Mouse (Mus musculus): Measurements from ENCODE around the gene Trabd2b.

Gene Trabd2b

DNA sequence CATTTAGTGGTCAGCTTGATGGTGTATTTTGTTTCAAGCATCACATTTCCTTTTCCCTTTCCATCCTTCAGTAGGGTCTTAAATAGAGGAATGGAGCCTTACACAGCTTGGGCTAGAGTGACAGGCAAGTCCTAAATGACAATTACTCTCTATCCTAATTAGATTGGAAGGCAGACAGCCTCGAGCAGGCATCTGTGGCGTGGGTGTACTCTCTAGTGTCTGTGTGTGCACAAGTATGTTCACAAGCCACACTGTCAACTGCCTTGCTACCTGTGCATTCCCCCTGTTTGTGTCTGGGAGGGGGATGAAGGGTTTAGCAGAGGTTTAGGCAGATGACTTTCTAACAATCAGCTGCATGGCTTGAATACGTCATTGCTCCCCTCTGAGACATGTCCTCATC is 6.7 kb upstream of the Trabd2b start:
- DNase-seq (ENCODE audit: low spot score): no peak

DNA sequence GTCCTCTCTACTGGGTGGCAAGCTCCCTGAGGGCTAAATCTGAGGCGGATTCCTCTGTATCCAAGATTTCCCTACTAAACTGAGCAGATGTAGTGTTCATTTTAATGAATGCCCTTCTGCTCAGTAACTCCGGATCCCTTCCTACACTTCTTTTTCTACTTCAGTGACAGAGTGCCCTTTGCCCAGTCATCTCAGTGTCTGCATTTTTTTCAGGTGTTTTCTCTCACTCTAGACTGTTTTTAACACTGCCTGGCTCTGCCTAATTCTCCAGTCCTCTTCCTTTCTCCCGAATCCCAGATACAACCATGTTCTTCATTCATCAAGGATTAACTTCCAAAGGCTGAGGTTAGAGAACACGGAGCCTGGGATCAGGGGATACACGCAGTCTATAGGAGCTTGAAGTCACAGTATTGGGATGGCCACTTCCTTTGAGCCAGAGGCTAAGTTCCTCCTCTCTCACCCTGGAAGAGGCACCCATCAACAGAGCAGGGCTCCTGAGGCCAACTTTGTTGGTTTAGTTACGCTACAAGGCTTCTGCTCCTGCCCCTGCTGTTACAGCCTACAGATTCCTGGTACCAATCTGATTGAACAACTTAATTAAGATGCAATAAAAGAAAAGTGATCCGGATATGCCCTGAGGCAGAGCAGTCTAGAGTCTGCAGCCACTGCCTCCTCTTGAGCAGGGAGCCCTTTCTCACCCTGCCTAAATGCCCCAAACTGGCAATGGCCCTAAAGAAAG is 4.4 kb upstream of the Trabd2b start:
- DNase-seq (ENCODE audit: low spot score): no peak

DNA sequence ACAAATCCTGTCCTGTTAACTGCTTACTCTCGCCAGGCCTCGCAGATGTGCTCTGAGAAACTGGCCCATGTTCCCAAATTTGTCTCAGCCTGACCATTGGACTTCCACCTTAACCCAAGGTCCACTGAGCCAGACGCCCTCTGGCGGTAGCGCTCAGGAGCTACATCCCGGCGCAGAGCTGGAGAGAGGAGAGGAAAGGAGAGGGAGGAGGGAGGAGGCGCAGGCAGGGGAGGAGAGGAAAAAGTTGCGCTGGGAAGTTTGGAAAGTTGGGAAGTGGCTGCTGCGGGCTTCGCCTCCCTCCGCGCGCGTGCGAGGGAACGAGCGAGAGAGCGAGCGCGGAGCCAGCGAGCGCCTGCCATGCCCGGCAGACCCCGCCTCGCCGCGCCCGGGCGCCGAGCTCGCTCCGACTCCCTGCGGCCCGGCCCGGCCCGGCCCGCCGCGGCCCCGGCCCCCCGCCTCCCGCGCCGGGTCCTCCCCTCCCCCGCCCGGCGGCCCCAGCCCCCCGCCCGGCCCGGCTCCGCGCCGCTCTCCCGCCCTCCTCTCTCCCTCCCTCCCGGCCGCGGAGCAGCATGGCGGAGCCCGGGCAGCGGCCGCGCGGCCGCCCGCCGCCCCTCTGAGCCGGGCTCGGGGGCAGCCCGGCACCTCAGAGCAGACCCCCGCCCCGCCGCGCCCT is 706 bp upstream of the Trabd2b start:
- DNase-seq (ENCODE audit: low spot score): peak; percentile 51

DNA sequence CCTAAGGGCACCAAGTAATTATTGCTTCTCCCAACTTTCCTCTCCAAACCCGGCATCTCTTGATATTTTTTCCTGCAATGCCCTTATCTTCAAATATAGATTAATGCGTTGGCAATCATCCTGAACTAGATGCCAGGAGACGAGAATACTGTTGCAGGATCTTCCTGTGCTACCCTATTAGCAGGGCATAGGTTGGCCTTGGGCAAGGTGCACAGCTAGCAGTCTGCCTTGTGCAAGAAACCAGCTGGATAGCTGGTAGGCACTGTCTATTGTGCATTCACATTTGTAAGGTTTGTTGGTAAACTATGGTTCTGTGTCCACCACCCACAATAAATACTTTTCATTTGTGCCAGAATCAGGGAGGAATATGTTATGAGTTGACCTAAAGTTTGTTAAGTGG is 992 bp downstream of the Trabd2b start:
- DNase-seq (ENCODE audit: low spot score): no peak

DNA sequence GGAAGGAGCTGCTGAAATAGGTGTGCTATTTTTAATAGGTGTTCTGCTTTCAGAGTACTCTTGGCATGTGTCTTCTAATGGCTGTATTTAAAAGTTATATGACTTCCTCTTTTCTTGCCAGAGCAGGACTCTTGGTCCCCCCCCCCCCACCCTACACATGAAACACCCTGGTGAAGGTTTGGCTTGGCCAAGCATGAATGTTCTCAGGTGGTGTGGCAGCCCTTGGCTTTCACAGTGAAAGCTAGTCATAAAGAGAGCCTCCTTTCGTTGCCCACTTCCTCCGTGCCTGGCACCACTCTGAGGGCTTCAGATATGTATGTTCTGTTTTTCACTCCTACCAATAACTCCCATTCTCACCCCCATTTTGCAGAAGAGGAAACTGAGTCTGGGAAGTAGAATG is 1.8 kb downstream of the Trabd2b start:
- no peak for DNase-seq (ENCODE audit: low spot score)

DNA sequence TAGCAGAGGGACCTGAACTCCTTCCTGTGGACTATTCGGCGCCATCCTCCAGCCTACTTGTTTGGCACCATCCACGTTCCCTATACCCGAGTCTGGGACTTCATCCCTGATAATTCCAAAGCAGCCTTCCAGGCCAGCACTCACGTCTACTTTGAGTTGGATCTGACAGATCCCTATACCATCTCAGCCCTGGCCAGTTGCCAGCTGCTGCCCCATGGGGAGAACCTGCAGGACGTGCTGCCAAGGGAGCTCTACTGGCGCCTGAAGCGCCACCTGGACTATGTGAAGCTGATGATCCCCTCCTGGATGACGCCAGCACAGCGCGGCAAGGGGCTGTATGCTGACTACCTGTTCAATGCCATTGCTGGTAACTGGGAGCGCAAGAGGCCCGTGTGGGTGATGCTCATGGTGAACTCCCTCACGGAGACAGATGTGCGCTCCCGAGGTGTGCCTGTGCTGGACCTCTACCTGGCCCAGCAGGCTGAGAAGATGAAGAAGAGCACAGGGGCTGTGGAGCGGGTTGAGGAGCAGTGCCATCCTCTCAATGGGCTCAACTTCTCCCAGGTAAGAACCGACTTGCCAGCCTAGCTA is 2.5 kb downstream of the Trabd2b start:
- no peak for DNase-seq (ENCODE audit: low spot score)

DNA sequence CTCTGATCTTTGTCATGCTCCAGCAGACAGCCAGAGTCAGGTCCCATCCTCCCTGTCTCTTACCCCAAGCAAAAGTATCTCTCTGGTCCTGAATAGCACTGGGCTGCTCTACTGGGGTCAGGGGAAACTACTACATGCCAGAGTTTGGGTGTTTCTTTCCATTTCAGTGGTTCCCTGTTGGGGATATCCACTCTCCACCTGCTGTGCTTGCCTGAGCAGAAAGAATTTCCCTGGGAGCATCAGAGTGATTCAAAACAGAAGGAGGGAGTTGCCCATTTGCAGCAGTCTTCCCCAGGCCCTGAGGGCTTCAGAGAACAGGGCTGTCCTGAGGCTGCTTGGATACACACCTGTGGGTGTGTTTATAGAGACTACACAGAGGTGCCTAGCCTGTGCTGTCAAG is 3.0 kb downstream of the Trabd2b start:
- DNase-seq (ENCODE audit: low spot score): no peak

DNA sequence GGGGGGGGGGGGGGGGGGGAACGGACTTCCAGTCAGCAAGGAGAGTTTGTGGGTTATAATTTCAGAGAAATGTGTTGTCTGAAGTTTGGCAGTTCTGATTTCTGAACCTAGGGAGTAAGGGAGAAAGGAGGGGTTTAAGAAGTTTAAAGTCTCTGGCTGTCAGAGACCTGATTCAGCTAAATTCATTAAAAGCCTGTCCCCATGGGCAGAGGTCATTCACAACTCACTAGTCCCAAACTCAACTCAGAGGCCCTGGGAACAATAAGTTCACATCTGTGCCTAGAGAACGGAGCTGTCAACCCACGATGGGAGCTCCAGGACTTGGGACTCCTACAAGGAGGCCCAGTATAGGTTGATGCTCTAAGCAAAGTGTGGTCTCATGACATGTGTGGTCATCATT is 3.5 kb downstream of the Trabd2b start:
- no peak for DNase-seq (ENCODE audit: low spot score)

DNA sequence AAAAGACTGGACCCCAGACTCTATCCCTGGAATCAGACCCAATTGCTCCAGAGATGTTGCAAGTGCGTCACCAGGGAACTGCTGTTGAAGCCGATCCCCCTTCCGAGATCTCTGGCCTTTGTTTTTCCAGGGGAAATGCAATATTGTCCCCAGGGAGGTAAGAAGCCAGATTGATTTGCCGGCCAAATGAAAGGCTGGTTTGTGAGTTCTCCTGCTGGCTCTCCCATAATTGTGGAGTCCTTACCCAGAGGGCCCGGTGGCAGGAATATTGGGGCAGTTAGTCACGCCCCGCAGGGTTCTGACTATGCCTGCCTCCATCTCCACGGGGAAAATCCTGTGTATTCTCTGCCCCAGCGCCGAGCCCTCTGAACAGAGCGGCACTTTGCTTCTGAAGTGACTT is 3.9 kb downstream of the Trabd2b start:
- no peak for DNase-seq (ENCODE audit: low spot score)

DNA sequence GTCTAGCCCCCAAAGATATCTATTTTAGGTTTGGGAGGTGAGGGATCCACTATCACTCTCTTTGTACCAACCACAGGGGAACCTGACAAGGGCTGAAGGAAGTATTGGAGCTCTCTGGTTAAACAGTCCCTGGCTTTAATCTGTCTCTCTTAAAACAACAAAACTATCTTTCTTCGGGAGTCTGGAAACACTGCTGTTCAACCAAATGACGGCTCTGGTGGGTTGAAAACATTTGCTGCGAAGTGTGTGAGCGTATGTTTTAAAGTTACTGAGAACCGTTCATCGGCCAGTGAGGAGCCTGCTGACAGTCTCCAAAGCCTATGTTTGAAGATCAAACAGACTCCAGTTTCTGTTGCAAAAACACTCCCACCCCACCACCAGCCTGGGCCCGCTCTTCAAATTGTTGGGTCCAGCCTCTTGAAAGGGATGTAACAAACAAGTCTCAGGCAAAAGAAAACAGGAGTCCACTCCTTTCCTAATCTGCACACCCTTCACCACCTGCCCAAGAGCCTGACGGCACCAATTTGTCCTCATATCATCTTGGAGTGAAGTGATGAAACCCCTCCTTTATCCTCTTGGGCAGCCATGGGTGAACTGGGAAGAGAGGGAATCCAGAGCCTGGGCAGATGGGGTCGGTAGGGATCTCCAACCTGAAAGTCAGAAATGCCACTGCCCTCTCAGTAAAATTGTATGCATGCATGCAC is 4.6 kb downstream of the Trabd2b start:
- DNase-seq (ENCODE audit: low spot score): no peak

DNA sequence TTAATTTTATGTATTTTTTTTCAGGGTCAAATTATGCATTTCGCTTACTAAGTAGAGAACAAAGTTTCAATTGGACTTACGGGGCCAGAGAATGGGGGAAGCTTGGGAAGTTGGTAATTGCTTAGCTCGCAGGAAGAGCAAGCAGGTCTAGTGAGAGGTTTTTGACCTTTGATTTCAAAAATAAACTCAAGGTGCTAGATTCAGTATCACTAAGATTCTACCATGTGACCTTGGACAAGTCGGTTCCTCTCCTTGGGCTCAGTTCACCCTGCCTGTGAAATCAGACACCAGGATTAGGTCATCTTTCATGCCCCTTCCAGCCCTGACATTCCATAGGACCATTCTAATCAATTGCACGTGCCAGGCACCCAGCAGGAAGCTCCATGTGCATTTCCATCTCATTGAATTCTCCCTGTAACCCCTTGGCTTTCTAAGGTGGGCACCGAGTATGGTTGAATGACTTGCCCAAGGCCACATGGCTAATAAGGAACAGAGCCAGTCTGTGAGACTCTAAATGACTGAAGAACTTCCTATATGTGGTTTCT is 5.4 kb downstream of the Trabd2b start:
- no peak for DNase-seq (ENCODE audit: low spot score)

DNA sequence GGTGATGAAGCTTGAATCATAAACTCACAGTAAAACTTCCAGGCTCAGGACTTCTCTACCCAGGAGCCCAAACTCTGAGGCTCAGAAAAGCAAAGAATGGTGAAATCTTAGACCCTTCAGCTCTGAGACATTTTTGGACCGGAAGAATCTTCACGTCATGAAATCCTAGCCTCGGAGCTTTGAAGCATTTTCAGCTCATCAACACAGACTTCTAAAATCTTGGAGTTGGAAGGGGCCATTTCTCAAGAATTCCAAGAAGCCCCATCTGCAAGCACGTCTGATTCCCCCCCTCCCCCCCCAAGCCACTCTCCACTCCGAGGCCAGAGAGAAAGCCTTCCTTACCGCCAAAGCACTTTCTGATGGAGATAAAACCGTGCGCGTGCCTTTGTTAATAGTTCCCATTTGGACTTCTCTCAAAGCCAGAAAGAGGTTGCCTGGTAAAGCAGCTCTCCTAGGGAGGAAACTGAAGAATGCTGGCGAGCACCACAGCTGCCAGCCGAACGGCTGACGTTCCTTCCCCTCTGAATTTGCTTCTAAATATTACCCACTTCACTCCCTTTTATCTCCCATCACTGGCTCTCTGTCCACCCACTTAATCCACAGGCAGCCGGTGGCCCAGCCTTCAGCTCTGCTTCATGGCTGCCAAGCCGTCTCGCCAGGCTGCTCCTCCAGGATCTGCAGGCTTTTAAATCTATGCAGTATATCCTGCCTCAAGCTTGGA is 9.6 kb downstream of the Trabd2b start:
- no peak for DNase-seq (ENCODE audit: low spot score)

DNA sequence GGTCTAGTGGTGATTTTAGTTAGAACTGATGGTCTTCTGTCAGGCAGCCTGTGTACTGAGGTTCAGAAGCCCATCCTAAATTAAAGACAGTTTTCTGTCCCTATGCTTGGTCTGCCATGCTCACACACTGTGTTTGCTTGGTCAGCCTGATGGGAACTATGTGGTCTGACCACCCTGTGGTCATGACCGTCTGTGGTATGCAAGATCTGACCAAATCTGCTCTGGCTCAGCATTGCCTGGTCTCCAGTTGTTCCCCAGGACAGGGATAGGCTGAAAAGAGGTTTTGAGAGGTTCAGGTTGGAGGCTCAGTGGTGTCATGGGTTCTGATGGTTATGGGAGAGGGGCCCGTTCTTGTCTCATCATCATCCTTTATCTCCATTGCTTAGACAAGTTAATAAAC is 13.6 kb downstream of the Trabd2b start:
- DNase-seq (ENCODE audit: low spot score): no peak

DNA sequence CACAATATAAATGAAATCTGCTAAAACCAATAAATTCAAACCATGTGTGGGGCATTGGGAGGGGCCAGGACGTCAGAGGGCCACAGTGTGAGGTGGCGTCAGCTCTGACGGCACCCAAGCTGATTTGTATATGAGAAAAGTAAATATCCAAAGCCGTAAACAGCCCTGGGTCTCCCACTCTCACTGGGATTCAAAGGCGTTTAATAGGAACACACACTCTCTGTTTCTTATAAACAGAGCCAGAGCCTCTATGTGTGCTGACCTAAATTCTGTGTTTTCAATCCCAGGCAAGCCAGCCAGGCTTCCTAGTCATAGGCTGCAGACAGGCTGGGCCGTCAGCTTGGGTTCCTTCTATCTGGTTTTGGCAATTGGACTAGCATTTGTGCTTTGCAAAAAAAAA is 16.6 kb downstream of the Trabd2b start:
- DNase-seq (ENCODE audit: low spot score): no peak

DNA sequence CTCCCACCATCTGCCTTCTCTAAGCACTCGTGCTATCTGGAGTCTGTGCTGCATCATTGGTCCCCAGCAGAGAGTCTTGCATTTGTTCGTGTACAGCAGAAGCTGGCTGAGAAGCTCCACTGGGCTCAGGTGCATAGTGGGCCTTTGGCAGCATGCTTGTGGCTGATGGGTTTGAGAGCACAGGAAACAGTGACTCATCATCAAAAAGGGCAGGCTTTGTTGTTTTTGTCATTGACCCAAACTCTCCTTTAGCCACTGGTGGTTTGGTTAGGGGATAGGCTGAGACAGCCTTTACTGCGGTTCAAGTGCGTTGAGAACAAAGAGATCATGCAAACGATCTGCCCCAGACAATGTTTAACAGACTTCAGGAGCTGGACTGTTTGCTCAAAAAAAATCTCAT is 19.3 kb downstream of the Trabd2b start:
- DNase-seq (ENCODE audit: low spot score): no peak

DNA sequence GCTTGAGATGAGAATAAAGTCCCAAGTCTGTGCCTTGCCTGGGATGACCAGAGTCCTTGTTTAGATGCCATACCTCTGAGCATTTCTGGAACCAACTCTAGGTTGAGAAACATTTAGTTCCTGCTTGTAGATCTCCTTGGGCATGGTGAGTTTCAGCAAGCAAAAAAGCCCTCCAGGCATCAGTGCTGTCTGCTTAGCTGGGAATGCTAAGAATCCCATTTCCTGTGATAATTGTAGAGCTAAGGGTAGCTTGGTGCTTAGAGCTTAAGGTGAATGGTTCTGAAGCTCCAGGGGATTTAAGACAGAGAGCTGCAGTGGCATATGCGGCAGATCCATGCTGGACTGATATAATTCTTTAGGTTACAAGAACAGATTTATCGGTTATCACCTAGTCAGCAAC is 26.2 kb downstream of the Trabd2b start:
- no peak for DNase-seq (ENCODE audit: low spot score)

DNA sequence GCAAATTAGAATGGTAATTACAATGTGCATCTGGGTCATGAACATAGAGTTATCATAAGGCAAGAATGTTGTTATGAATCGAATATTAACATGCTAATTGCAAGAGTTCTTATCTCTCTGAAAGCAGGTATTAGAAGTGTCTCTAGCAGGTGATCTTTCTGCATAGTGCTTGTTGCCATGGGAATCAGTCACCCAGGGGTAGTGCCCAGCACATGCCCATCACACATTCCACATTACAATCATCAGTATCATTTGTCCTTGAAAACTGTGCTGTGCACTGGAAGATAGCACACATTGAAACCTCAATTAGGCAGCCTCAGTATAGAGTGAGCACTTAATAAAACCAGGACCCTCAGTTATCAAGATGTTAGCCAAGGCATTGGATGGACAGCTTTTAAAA is 26.9 kb downstream of the Trabd2b start:
- DNase-seq (ENCODE audit: low spot score): no peak

DNA sequence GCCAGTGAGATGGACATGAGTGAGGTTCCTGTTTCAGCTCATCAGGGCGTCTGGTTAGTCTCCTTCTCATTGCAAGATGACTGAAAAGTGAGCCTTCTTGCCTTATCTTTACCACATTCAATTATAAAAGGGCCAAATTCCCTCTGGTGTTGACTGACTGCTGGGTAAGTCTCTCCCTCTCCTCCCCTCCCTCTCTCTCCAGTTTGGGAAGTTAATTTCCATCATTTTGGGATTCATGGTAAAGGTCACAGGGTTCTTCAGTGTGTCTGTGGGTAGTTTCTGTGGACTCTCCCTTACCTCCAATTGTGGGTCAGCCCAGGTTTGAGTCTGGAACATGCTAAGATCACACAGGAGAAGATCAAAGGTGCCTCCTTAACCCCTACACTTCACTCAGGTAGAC is 28.2 kb downstream of the Trabd2b start:
- DNase-seq (ENCODE audit: low spot score): no peak

DNA sequence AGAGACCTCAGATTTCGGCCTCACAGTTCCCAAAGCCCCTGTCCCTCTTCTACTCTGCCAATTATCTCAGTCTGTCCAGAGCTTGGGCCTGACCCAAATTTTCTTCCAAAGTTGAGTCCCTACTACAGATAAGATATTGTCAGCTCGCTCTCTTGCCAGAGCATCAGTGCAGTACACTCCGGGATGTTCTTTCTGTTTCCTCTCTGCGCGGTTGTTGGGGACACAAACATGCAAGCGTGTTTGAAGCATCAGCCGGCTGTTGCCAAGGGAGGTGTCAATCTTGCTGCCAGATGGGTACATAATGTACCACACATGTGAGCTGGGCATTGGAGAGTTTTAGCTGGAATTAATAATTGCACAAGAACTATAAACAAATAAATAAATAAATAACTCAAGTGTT is 28.9 kb downstream of the Trabd2b start:
- DNase-seq (ENCODE audit: low spot score): no peak

DNA sequence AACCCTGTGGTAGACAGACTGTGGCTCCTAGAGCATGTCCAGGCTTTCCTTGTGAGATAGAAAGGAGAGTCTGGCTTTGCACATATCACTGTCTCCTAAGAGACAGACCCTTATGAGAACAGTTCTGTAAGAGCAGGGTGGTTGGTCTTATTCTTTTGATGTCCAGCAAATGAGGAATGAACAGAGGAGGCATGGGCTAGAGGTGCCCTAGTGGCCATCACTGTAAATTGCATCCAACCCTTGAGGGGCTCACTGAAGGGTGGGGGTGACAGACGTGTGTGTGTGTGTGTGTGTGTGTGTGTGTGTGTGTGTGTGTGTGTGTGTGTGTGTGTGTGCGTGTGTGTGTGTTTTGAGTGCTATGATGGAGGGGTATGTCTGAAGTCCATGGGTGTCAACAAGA is 32.2 kb downstream of the Trabd2b start:
- DNase-seq (ENCODE audit: low spot score): no peak

DNA sequence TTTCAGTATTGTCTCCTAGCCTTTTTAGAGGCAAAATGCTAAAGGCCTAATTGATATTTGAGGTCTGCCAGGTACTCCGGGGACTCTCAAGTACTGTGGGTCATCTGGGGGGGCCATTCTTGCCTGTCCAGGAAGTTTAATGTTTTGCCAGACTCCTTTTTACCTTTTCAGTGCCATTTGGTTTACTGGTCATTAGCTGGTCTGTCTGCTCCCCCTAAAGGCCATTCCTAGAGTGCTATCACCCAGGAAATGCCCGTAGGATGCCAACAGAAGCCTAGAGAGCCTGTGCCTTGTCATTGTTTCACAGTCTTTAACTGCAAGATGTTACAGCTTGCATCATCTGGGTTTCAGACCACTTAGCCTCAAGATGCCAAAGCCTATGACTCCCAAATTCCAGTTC is 35.7 kb downstream of the Trabd2b start:
- no peak for DNase-seq (ENCODE audit: low spot score)

DNA sequence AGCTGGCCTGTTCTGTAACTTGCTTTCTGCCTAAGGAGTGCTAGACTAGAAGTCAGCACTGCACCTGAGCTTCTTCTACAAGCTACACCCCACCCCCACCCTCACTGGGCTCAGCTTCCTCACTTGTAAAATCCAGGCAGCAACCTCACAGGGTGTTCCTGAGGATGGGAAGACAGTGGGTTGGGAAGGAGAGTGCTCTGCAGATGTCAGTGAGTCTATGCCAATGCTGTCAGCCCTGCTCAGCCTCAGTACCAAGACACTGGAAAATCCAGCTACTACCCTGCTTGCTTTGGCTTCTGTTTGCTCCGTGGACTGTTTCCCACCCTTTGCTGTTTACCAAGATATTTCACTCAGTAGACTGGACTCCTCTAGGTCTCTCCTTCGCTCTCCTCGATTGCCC is 36.1 kb downstream of the Trabd2b start:
- no peak for DNase-seq (ENCODE audit: low spot score)

All from urinary bladder, postnatal 10 days (tissue).